Mouse (Mus musculus): ENCODE results near the gene Rab34. TPM values are rescaled to one million over a fixed set of nuclear protein-coding genes. Genes with fewer than 3 reads are reported as not detected.

Rab34 gene
- polyA plus RNA-seq, 1 experiment: 182 TPM

DNA sequence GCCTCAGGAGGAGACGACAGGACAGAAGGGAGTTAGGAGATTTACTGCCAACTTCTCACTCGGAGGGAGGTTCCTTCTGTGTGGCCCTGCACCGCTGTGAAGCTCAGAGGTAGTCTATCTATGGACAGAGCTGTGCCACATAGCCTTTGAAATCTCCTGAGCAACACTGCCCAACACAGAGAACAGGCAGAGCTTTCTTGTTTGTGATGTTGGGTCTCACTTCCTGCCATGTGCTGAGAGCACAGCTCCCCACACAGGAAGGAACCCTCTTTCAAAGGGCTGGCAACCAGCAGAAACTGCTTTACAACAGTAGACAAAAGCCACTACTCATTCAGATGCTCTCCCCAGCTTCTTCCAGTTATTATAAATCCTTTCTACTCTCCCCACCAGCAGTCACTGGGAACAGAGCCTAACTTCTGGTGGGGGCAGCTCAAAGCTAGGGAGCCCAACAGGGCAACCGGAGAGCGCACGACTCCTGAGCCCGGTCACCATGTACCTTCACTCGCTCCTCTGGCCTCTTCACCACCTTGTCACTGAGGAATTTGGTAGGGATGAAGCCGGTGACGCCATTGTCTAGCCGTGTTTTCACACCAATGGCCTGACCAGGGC, 27.6 kb downstream of the Rab34 start:
- TF ChIP-seq CTCF (IDR thresholded peaks at IDR 0.05; ENCODE audit: control insufficient read depth, insufficient read depth, insufficient read length): no peak
- no peak for TF ChIP-seq MYOG (IDR thresholded peaks at IDR 0.05; ENCODE audit: control insufficient read depth, extremely low read depth, insufficient read length)
- TF ChIP-seq CEBPB (IDR thresholded peaks at IDR 0.05; ENCODE audit: low read depth): no peak
- no peak for TF ChIP-seq USF1 (IDR thresholded peaks at IDR 0.05; ENCODE audit: low read depth)
- TF ChIP-seq FOSL1 (IDR thresholded peaks at IDR 0.05; ENCODE audit: insufficient read depth, low read length, poor library complexity, severe bottlenecking): no peak
- TF ChIP-seq MYOD1 (IDR thresholded peaks at IDR 0.05; ENCODE audit: control insufficient read depth, insufficient read length, low read depth): no peak
- no peak for TF ChIP-seq MAX (IDR thresholded peaks at IDR 0.05)

DNA sequence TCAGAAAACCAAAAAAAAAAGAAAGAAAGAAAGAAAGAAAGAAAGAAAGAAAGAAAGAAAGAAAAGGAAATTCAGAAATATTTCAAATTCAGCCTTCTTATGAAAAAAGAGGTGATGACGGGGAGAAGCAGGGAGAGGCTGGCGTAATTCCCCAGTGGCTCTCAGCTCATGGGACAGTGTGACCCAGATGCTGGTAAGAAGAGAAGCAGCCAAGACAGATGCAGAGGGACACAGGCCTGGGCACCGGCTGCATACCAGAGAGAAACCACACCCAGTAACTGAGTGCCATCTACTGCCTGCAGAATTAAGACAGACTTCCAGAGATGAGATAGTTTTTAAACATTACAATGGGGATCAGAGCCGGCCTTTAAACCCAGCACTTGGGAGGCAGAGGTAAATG, 35.4 kb downstream of the Rab34 start:
- Histone ChIP-seq H3ac (ENCODE audit: control insufficient read depth, insufficient read length, low read depth) (no peak overlapping the region), H3K36me3 (ENCODE audit: control insufficient read depth, insufficient read depth) (peaks cover 99% of the 10 kb centered on the region), H3K79me3 (ENCODE audit: low read depth) (no peaks in the 10 kb centered on the region), H3K79me2 (ENCODE audit: control insufficient read depth, insufficient read depth) (no peaks in the 10 kb centered on the region), H3K27me3 (ENCODE audit: control insufficient read depth, insufficient read depth, insufficient read length) (no peaks in the 10 kb centered on the region), H3K4me3 (ENCODE audit: insufficient read depth, poor library complexity, severe bottlenecking) (no peak overlapping the region)
- TF ChIP-seq MYOD1 (IDR thresholded peaks at IDR 0.05; ENCODE audit: control insufficient read depth, insufficient read length, low read depth) (no peak), MYOG (IDR thresholded peaks at IDR 0.05; ENCODE audit: control insufficient read depth, extremely low read depth, insufficient read length) (no peak), MAX (IDR thresholded peaks at IDR 0.05) (no peak), FOSL1 (IDR thresholded peaks at IDR 0.05; ENCODE audit: insufficient read depth, low read length, poor library complexity, severe bottlenecking) (no peak), USF1 (IDR thresholded peaks at IDR 0.05; ENCODE audit: low read depth) (no peak), CEBPB (IDR thresholded peaks at IDR 0.05; ENCODE audit: low read depth) (no peak), CTCF (IDR thresholded peaks at IDR 0.05; ENCODE audit: control insufficient read depth, insufficient read depth, insufficient read length) (no peak)

More for the DNA sequence above, 27.6 kb downstream of the Rab34 start:
- H3K27me3 ChIP-seq (ENCODE audit: control insufficient read depth, insufficient read depth, insufficient read length): no peaks in the 10 kb centered on the region
- H3ac ChIP-seq (ENCODE audit: control insufficient read depth, insufficient read length, low read depth): no peak overlapping the region
- H3K36me3 ChIP-seq (ENCODE audit: control insufficient read depth, insufficient read depth): peaks cover 96% of the 10 kb centered on the region
- H3K79me2 ChIP-seq (ENCODE audit: control insufficient read depth, insufficient read depth): no peaks in the 10 kb centered on the region
- no peaks in the 10 kb centered on the region for H3K79me3 ChIP-seq (ENCODE audit: low read depth)
- H3K4me3 ChIP-seq (ENCODE audit: insufficient read depth, poor library complexity, severe bottlenecking): no peak overlapping the region

DNA sequence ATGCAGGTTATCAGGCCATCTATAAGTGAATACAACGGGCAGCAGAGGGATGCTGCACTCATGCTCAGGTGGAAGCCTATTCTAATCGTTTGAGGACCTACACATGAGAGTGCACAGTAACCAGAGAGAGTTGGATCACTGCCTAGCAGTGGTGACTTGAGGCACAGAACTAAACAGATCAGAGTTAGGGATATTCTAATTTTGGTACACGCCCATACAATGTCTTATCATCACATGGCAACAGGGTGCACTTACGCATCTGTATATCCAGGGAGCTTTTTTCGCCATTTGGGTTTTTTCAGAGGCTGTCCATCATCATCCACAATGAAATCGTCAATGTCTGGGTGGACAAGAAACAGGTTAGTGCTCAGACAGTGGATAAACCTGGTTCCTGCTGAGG, 43.3 kb downstream of the Rab34 start:
- no peak overlapping the region for H3K4me3 ChIP-seq (ENCODE audit: insufficient read depth, poor library complexity, severe bottlenecking)
- H3K27me3 ChIP-seq (ENCODE audit: control insufficient read depth, insufficient read depth, insufficient read length): no peaks in the 10 kb centered on the region
- H3K36me3 ChIP-seq (ENCODE audit: control insufficient read depth, insufficient read depth): peaks cover 95% of the 10 kb centered on the region
- H3K79me3 ChIP-seq (ENCODE audit: low read depth): peaks cover 21% of the 10 kb centered on the region
- no peak overlapping the region for H3ac ChIP-seq (ENCODE audit: control insufficient read depth, insufficient read length, low read depth)
- no peak for TF ChIP-seq FOSL1 (IDR thresholded peaks at IDR 0.05; ENCODE audit: insufficient read depth, low read length, poor library complexity, severe bottlenecking)
- TF ChIP-seq MYOD1 (IDR thresholded peaks at IDR 0.05; ENCODE audit: control insufficient read depth, insufficient read length, low read depth): no peak
- TF ChIP-seq MYOG (IDR thresholded peaks at IDR 0.05; ENCODE audit: control insufficient read depth, extremely low read depth, insufficient read length): no peak
- peaks cover 32% of the 10 kb centered on the region for H3K79me2 ChIP-seq (ENCODE audit: control insufficient read depth, insufficient read depth)

DNA sequence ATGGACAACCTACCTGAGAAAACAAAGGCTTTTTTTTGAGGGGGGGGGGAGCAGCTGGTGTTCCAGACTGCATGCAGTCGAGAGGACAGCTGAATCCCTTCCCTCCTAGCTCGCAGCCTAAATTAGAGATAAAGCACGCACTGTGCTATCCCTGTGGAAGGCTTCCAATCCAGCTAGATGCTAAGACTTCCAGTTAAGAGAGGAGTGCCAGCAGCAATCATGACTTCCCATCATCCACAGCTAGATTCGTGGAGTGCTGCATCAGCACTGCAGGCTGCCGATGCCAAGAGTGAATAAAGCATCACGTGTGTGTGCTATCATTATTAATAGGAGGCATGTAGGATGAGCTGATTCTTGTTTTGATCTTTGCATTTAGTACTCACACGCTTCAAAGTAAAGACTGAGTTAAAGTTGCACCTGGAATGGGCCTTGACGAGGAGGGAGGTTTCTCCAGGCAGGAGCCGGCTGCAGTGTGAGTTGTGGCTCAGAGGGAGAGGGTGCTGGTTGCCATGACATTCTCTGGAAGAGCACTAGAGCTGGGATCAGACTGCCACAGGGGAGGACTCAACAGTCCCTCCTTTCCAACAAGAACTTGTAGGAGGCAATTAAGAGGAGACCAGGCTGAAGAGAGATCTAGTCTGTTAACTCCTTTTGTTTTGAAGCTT, 52.1 kb downstream of the Rab34 start:
- no peaks in the 10 kb centered on the region for H3K27me3 ChIP-seq (ENCODE audit: control insufficient read depth, insufficient read depth, insufficient read length)
- H3K79me2 ChIP-seq (ENCODE audit: control insufficient read depth, insufficient read depth): peaks cover 100% of the 10 kb centered on the region
- H3K79me3 ChIP-seq (ENCODE audit: low read depth): peaks cover 91% of the 10 kb centered on the region
- TF ChIP-seq CTCF (IDR thresholded peaks at IDR 0.05; ENCODE audit: control insufficient read depth, insufficient read depth, insufficient read length) (no peak), MYOG (IDR thresholded peaks at IDR 0.05; ENCODE audit: control insufficient read depth, extremely low read depth, insufficient read length) (no peak), MAX (IDR thresholded peaks at IDR 0.05) (no peak), USF1 (IDR thresholded peaks at IDR 0.05; ENCODE audit: low read depth) (no peak), MYOD1 (IDR thresholded peaks at IDR 0.05; ENCODE audit: control insufficient read depth, insufficient read length, low read depth) (no peak), FOSL1 (IDR thresholded peaks at IDR 0.05; ENCODE audit: insufficient read depth, low read length, poor library complexity, severe bottlenecking) (no peak), CEBPB (IDR thresholded peaks at IDR 0.05; ENCODE audit: low read depth) (no peak)
- H3K4me3 ChIP-seq (ENCODE audit: insufficient read depth, poor library complexity, severe bottlenecking): no peak overlapping the region
- peaks cover 41% of the 10 kb centered on the region for H3K36me3 ChIP-seq (ENCODE audit: control insufficient read depth, insufficient read depth)
- no peak overlapping the region for H3ac ChIP-seq (ENCODE audit: control insufficient read depth, insufficient read length, low read depth)

Small RNAs within 50 kb of the gene (microRNA-seq; reads per million reads assigned to microRNA genes)
- 0.44 reads per million, percentile 6 among the genes with 10 or more reads in this experiment for gene Mir7653 (ENCODE audit: borderline microRNAs expressed)

Other genes starting within 250 kb of the Rab34 start
- gene Phf12, start 205.7 kb upstream of the Rab34 start, polyA plus RNA-seq (2012; fragmentation: generic; extraction: Trizol): 21.9 TPM
- gene Dhrs13, start 156.2 kb upstream of the Rab34 start, polyA plus RNA-seq (2012; fragmentation: generic; extraction: Trizol): 16.7 TPM
- 72.0 TPM for gene Flot2, start 150.5 kb upstream of the Rab34 start, polyA plus RNA-seq (2012; fragmentation: generic; extraction: Trizol)
- gene Eral1, start 108.0 kb upstream of the Rab34 start, polyA plus RNA-seq (2012; fragmentation: generic; extraction: Trizol): 21.5 TPM
- 12.2 TPM for gene Fam222b, start 93.8 kb upstream of the Rab34 start, polyA plus RNA-seq (2012; fragmentation: generic; extraction: Trizol)
- 99.8 TPM for gene Traf4, start 22.8 kb upstream of the Rab34 start, polyA plus RNA-seq (2012; fragmentation: generic; extraction: Trizol)
- gene Nek8, start 11.8 kb upstream of the Rab34 start, polyA plus RNA-seq (2012; fragmentation: generic; extraction: Trizol): 8.9 TPM
- 15.9 TPM for gene Tlcd1, start 11.7 kb upstream of the Rab34 start, polyA plus RNA-seq (2012; fragmentation: generic; extraction: Trizol)
- gene Rpl23a, start 4.8 kb upstream of the Rab34 start, polyA plus RNA-seq (2012; fragmentation: generic; extraction: Trizol): 4,612 TPM
- 0.18 TPM for gene Proca1, start 5.0 kb downstream of the Rab34 start, polyA plus RNA-seq (2012; fragmentation: generic; extraction: Trizol)
- gene Sdf2, start 57.3 kb downstream of the Rab34 start, polyA plus RNA-seq (2012; fragmentation: generic; extraction: Trizol): 76.8 TPM
- gene Supt6, start 57.6 kb downstream of the Rab34 start, polyA plus RNA-seq (2012; fragmentation: generic; extraction: Trizol): 33.9 TPM
- 82.8 TPM for gene 2610507B11Rik, start 73.3 kb downstream of the Rab34 start, polyA plus RNA-seq (2012; fragmentation: generic; extraction: Trizol)
- 0.02 TPM for gene BC030499, start 102.4 kb downstream of the Rab34 start, polyA plus RNA-seq (2012; fragmentation: generic; extraction: Trizol)
- gene Spag5, start 113.1 kb downstream of the Rab34 start, polyA plus RNA-seq (2012; fragmentation: generic; extraction: Trizol): 33.1 TPM
- 0.91 TPM for gene Aldoc, start 134.5 kb downstream of the Rab34 start, polyA plus RNA-seq (2012; fragmentation: generic; extraction: Trizol)
- gene Pigs, start 140.0 kb downstream of the Rab34 start, polyA plus RNA-seq (2012; fragmentation: generic; extraction: Trizol): 37.1 TPM
- gene Unc119, start 155.1 kb downstream of the Rab34 start, polyA plus RNA-seq (2012; fragmentation: generic; extraction: Trizol): 29.5 TPM
- gene Foxn1, start 198.1 kb downstream of the Rab34 start, polyA plus RNA-seq (2012; fragmentation: generic; extraction: Trizol): 0.39 TPM
- gene Slc13a2, start 233.8 kb downstream of the Rab34 start, polyA plus RNA-seq (2012; fragmentation: generic; extraction: Trizol): not detected